Mouse (Mus musculus) forebrain, postnatal 0 days (tissue): ENCODE results near the gene Cyp2d22. TPM values are rescaled to one million over a fixed set of nuclear protein-coding genes. Genes with fewer than 3 reads are reported as not detected.

Experiments
- ATAC-seq: fragments of 200-750 bp; cut with Nextera tagmentation; 2 replicates; pipeline ENCODE4 v1.8.0; 2017; ENCODE audit warnings: mild to moderate bottlenecking, moderate library complexity
- DNase-seq: peaks from one replicate; pipeline ENCODE4 v3.0.0-alpha.2; 2015
- H3K27ac ChIP-seq: fragments of 300-500 bp; sonication (generic); 2 replicates; pipeline ENCODE4 v1.5.1; 2014; ENCODE audit warnings: low read depth, mild to moderate bottlenecking, antibody characterized with exemption, low read length, moderate library complexity, mixed read lengths
- H3K27me3 ChIP-seq: fragments of 300-500 bp; sonication (generic); 2 replicates; pipeline ENCODE4 v1.6.1; 2014; ENCODE audit warnings: mild to moderate bottlenecking, low read length, mixed read lengths; ENCODE audit not compliant: insufficient read depth
- H3K36me3 ChIP-seq: fragments of 300-500 bp; sonication (generic); 2 replicates; pipeline ENCODE4 v1.6.1; 2014; ENCODE audit warnings: mild to moderate bottlenecking, moderate library complexity; ENCODE audit not compliant: insufficient read depth
- H3K4me1 ChIP-seq: fragments of 300-500 bp; sonication (generic); 2 replicates; pipeline ENCODE4 v1.6.1; 2014; ENCODE audit warnings: antibody characterized with exemption; ENCODE audit not compliant: insufficient read depth
- H3K4me2 ChIP-seq: fragments of 300-500 bp; sonication (generic); 2 replicates; pipeline ENCODE4 v1.6.1; 2014; ENCODE audit warnings: low read depth, mild to moderate bottlenecking, moderate library complexity
- H3K4me3 ChIP-seq: fragments of 300-500 bp; sonication (generic); 2 replicates; pipeline ENCODE4 v1.5.1; 2014; ENCODE audit warnings: low read depth, low read length, mixed read lengths
- H3K9ac ChIP-seq: fragments of 300-500 bp; sonication (generic); 2 replicates; pipeline ENCODE4 v1.6.1; 2014; ENCODE audit warnings: mild to moderate bottlenecking
- H3K9me3 ChIP-seq: fragments of 300-500 bp; sonication (generic); 2 replicates; pipeline ENCODE4 v1.6.1; 2016; ENCODE audit warnings: low read length
- CTCF ChIP-seq: sonication (generic); IDR thresholded peaks from 2 replicates; pipeline ENCODE4 v1.5.1; 2016; ENCODE audit warnings: antibody characterized with exemption, control low read depth, low read depth
- WGBS: fragments of 180-500 bp; shearing (Covaris S2); extraction: QIAGEN DNeasy Blood & Tissue Kit; methylation state at CpG from one replicate; pipeline ENCODE4 v1.1.7; 2014; 5-methylcytosine and 5-hydroxymethylcytosine counted together
- microRNA-seq, 2 experiments: library from miRNA; unstranded; fragments of <30 nt; microRNA quantifications; one replicate each; pipeline ENCODE4; 2016
- polyA plus RNA-seq: library from polyadenylated mRNA; unstranded; fragments of >200 nt; fragmentation: Nextera tagmentation; extraction: Ambion mirVana; gene quantifications from 2 replicates; pipeline ENCODE4 v1.2.1, GENCODE M21; 2015
- total RNA-seq: library from RNA; depleted of rRNA; stranded (reverse); fragments of >200 nt; gene quantifications from 2 replicates; pipeline ENCODE4 v1.2.3, GENCODE M21; 2014; rRNA removed

Cyp2d22 gene
- total and polyA plus RNA-seq, 2 experiments from 2014 or later = 1.9 to 3.1 TPM

DNA sequence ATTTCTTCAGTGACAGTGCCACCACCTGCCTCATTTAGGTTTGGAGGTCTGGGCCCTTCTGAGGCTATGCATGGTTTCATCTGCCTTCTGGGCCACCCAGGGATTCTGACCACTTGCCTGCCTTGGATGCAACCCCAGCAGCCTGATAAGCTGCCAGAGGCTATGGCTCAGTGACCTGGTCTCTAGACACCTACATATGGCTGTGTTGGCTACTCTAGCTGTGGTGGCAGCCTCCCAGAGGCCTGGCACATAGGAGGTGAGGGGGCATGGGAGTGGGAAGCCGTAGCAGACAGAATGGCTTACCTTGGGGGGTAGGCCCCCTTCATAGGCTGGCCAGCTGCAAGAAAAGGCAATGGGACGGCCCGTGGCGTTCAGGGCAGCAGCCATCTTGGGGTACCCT is 44.9 kb downstream of the Cyp2d22 start:
- H3K36me3 ChIP-seq = 0 out of 2 replicates have a peak, but pooled peaks cover 9% of the 10 kb centered on the region
- no peak for ATAC-seq
- H3K27me3 ChIP-seq = no peaks in the 10 kb centered on the region
- no peak overlapping the region for H3K4me2 ChIP-seq
- no peak for DNase-seq
- no peak overlapping the region for H3K9ac ChIP-seq
- peaks cover 6% of the 10 kb centered on the region for H3K4me1 ChIP-seq
- no peak overlapping the region for H3K27ac ChIP-seq
- no peak for TF ChIP-seq CTCF
- 91% methylated on average over 4 of the region's 4 CpGs for WGBS
- H3K9me3 ChIP-seq = no peaks in the 10 kb centered on the region
- H3K4me3 ChIP-seq = no peak overlapping the region

GRCm38 (mm10) chr15:82325382-82325781 is 54.7 kb downstream of the Cyp2d22 start:
- H3K9me3 ChIP-seq = no peaks in the 10 kb centered on the region
- ATAC-seq (no peak), DNase-seq (no peak)
- no peak overlapping the region for H3K27ac ChIP-seq
- H3K4me1 ChIP-seq = no peaks in the 10 kb centered on the region
- H3K36me3 ChIP-seq = no peaks in the 10 kb centered on the region
- WGBS = 67% methylated on average over 2 of the region's 2 CpGs
- no peak overlapping the region for H3K4me2 ChIP-seq
- no peaks in the 10 kb centered on the region for H3K27me3 ChIP-seq
- no peak overlapping the region for H3K4me3 ChIP-seq
- TF ChIP-seq CTCF = no peak
- no peak overlapping the region for H3K9ac ChIP-seq

- ATAC-seq (no peak), DNase-seq (no peak)
- H3K36me3 ChIP-seq = no peaks in the 10 kb centered on the region
- no peak overlapping the region for H3K9ac ChIP-seq
- H3K27ac ChIP-seq = no peak overlapping the region
- H3K4me3 ChIP-seq = no peak overlapping the region
- no peaks in the 10 kb centered on the region for H3K9me3 ChIP-seq
- no peak for TF ChIP-seq CTCF
- H3K27me3 ChIP-seq = no peaks in the 10 kb centered on the region
- H3K4me1 ChIP-seq = no peaks in the 10 kb centered on the region
- no peak overlapping the region for H3K4me2 ChIP-seq
- 82% methylated on average over 8 of the region's 8 CpGs for WGBS
Measured at GRCm38 (mm10) chr15:82322195-82322594, 57.9 kb downstream of the Cyp2d22 start.

Small RNAs within 50 kb of the gene (microRNA-seq; reads per million reads assigned to microRNA genes)
- gene Gm25990 = 0 reads per million in 2 experiments
- 0 reads per million in 2 experiments for gene Gm27331
- gene Mir7684 = 0 reads per million in 2 experiments

Other genes with a start within 250 kb of the Cyp2d22 start
- gene Srebf2, start 233.1 kb downstream of the Cyp2d22 start, total RNA-seq = 121 and 171 TPM in 2 replicates
- gene Srebf2, start 233.1 kb downstream of the Cyp2d22 start, polyA plus RNA-seq = 147 and 193 TPM in 2 replicates
- gene Shisa8, start 167.4 kb downstream of the Cyp2d22 start, total RNA-seq = 4.7 and 6.3 TPM in 2 replicates
- 1.8 and 2.7 TPM in 2 replicates for gene Shisa8, start 167.4 kb downstream of the Cyp2d22 start, polyA plus RNA-seq
- gene Tnfrsf13c, start 155.9 kb downstream of the Cyp2d22 start, total RNA-seq = 0.24 and 0.62 TPM in 2 replicates
- 0.44 and 0.47 TPM in 2 replicates for gene Tnfrsf13c, start 155.9 kb downstream of the Cyp2d22 start, polyA plus RNA-seq
- gene Cenpm, start 135.5 kb downstream of the Cyp2d22 start, total RNA-seq = 8.9 and 10.0 TPM in 2 replicates
- 16.5 and 18.7 TPM in 2 replicates for gene Cenpm, start 135.5 kb downstream of the Cyp2d22 start, polyA plus RNA-seq
- 119 and 139 TPM in 2 replicates for gene 1500009C09Rik, start 127.9 kb downstream of the Cyp2d22 start, total RNA-seq
- 12.5 and 15.6 TPM in 2 replicates for gene 1500009C09Rik, start 127.9 kb downstream of the Cyp2d22 start, polyA plus RNA-seq
- 550 and 602 TPM in 2 replicates for gene Sept3, start 105.4 kb downstream of the Cyp2d22 start, total RNA-seq
- 400 and 449 TPM in 2 replicates for gene Sept3, start 105.4 kb downstream of the Cyp2d22 start, polyA plus RNA-seq
- gene Wbp2nl, start 81.3 kb downstream of the Cyp2d22 start, total RNA-seq = 0.38 and 1.00 TPM in 2 replicates
- gene Wbp2nl, start 81.3 kb downstream of the Cyp2d22 start, polyA plus RNA-seq = 0.42 and 0.59 TPM in 2 replicates
- gene Naga, start 41.3 kb downstream of the Cyp2d22 start, total RNA-seq = 27.0 and 47.5 TPM in 2 replicates
- 26.7 and 33.7 TPM in 2 replicates for gene Naga, start 41.3 kb downstream of the Cyp2d22 start, polyA plus RNA-seq
- gene Pheta2, start 41.3 kb downstream of the Cyp2d22 start, total RNA-seq = 1.4 and 3.5 TPM in 2 replicates
- gene Pheta2, start 41.3 kb downstream of the Cyp2d22 start, polyA plus RNA-seq = 0.83 and 1.1 TPM in 2 replicates
- gene Smdt1, start 41.3 kb downstream of the Cyp2d22 start, total RNA-seq = 167 and 208 TPM in 2 replicates
- 337 and 359 TPM in 2 replicates for gene Smdt1, start 41.3 kb downstream of the Cyp2d22 start, polyA plus RNA-seq
- gene Ndufa6, start 25.9 kb downstream of the Cyp2d22 start, total RNA-seq = 271 and 465 TPM in 2 replicates
- 416 and 528 TPM in 2 replicates for gene Ndufa6, start 25.9 kb downstream of the Cyp2d22 start, polyA plus RNA-seq
- gene Cyp2d11, start 13.8 kb upstream of the Cyp2d22 start, total RNA-seq = not detected in 2 replicates
- gene Cyp2d11, start 13.8 kb upstream of the Cyp2d22 start, polyA plus RNA-seq = not detected in 2 replicates
- gene Cyp2d10, start 26.9 kb upstream of the Cyp2d22 start, total RNA-seq = not detected in 2 replicates
- not detected in 2 replicates for gene Cyp2d10, start 26.9 kb upstream of the Cyp2d22 start, polyA plus RNA-seq
- not detected in 2 replicates for gene Cyp2d9, start 53.2 kb upstream of the Cyp2d22 start, total RNA-seq
- 0.15 TPM in 1 of 2 replicates, not detected in the other for gene Cyp2d9, start 53.2 kb upstream of the Cyp2d22 start, polyA plus RNA-seq
- not detected in 2 replicates for gene Cyp2d12, start 174.8 kb upstream of the Cyp2d22 start, total RNA-seq
- gene Cyp2d12, start 174.8 kb upstream of the Cyp2d22 start, polyA plus RNA-seq = not detected in 2 replicates
- not detected in 2 replicates for gene Cyp2d34, start 240.7 kb upstream of the Cyp2d22 start, total RNA-seq
- gene Cyp2d34, start 240.7 kb upstream of the Cyp2d22 start, polyA plus RNA-seq = not detected in 2 replicates